Mouse (Mus musculus) activated CD4-positive, CD25-positive, alpha-beta regulatory T cell, adult 4 months (primary cell): ENCODE data around the gene Epha7. TPM values are rescaled to one million over a fixed set of nuclear protein-coding genes. Genes with fewer than 3 reads are reported as not detected.

Source experiments
- ATAC-seq: one replicate; pipeline ENCODE4 v1.8.0; 2017
- polyA plus RNA-seq, 2 experiments: library from polyadenylated mRNA; unstranded; fragments of 100-300 nt; shearing (Covaris generic); gene quantifications; one replicate each; pipeline ENCODE4 v1.2.1; 2017

Epha7 gene
- polyA plus RNA-seq, result under 1 TPM in 1 of 2 experiments, not detected in 1; 0.22 TPM

DNA sequence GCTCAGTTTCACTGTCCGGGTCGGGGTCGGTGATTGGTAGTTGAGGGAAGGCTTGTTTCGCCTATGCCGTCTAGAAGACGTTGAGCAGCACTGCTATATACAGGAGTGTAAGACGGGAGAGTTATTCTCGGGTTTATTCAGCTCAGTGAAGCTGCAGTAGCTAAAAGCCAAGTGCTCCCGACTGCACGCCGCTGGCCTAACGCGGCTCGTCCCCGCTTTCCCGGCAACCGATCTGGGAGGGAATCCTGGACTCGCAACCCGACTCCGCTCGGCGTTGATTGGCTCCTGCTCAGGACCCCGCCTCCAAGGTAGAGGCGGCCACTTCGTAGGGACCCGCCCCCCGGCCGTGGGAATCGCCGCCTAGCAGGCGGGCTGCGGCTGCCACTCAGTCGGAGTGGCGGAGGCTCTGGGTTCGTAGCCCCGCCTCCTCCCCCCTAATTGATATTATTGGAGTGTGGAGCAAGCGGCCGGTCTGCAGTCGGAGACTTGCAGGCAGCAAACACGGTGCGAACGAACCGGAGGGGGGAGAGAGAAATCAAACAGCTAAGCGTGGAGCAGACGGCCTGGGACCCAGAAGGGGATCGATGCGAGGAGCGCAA is at the start of gene Epha7:
Gene Epha7 (plus strand): TSS at position 441 of the 599 bp plus-strand sequence.
- no peak for ATAC-seq

DNA sequence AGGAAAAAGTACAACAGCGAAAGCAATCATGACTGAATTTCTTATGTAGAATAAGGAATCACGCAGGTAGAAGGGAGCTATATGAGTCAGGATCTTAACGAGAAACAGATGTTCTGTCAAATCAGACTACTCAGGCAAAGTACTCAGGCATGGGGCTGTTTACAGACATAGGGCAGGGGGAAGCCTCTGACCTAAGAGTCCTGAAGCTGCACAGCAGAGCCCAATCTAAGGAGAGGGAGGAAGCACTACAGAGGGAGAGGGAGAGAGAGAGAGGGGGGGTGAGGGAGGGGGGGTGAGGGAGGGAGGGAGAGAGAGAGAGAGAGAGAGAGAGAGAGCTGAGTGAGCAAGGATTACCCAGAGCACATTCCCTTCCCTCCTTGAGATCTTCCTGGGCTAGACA is 29.0 kb upstream of the Epha7 start:
- ATAC-seq, result no peak

DNA sequence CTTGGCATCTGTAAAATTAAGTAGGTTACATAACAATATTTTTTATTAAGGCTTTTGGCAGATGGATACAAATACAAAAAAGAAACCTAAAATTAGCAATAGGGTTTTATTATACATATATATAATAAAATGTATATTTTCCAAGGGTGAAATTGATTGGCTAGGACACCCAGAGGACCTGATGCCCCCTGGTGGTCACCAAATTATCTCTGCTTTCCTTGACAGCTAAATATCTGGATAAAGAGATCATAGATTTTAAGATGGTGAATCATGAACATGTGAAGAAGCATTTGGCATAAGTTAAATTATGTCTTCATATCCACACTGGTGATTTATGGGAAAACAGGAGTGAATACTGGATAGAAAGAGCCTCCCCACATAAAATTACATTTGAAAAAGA is 4.1 kb upstream of the Epha7 start:
- no peak for ATAC-seq

DNA sequence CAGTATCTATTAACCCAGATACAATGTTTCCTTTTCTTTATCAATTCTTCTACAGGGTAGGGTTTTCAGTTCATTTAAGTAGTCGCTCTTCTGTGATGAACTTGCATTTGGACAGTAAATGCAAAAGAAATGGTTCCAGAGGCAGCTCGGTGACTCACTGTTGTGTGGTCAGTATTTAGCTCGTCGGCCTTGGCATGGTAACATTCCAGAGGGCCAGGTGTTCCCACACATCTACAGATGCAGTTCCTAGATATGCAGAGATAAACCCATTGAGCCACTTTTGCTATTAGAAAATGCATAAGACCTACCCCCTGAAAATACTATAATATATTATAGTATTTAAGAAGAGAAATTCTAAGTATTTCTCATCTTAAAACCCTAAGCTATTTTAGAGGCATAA is 3.2 kb upstream of the Epha7 start:
- no peak for ATAC-seq

DNA sequence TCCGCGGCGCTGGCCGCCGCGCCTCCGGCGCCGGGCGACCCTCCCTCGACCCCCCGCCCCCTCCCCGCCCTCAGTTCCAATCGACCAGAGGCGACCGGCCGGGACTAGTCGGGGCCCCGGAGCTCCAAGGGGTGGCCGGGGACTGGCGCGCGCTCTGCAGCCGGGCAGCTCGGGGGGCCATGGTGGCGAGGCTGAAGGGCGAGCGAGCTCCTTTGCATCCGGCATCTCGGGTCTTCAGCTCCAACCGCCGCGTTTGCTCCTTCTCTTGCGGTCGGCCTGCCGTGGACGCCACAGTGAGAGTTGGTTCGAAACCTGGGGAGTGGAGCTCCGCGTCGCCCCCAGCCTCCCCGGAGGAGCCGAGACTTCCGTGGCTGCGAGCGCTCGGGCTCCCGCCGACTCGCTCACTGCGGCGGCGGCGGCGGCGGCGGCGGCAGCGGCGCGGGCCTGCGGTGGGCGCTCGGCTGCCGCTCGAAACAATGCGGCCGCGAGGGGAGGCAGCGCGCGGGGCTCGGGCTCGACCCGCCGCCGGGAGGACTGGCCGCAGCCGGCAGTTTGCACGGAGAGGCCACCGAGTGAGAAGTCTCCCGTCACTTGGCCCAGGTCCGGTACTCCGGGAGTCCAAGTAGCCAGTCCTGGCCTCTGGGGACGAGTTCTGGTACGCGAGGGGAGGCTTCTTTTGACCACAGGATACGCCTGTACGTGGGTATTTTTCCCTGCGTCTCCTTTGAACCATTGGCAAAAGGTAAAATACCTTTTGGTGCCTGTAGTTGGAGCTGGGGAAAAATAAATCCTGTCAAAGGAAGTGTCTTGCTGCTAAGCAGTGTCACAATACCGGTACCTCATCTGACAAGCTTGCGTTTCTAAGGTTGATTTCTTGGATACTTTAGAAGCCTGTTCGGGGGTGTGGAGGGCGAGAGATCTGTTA is 882 bp downstream of the Epha7 start:
- ATAC-seq, result no peak

DNA sequence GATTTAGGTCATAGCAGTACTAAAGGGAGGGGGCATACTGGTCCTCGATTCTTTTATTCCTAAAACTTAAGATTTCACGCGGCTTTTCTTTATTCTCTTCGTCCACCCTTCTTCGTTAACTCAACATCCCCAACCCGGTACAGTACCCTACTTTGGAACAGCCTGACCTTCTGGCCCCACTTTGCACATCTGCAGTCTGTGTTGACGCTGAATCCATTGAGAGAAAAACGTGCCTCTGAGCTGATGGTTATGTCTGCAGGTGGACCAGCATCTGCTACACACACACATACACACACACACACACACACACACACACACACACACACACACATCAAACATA is 1.5 kb downstream of the Epha7 start:
- ATAC-seq, result no peak

DNA sequence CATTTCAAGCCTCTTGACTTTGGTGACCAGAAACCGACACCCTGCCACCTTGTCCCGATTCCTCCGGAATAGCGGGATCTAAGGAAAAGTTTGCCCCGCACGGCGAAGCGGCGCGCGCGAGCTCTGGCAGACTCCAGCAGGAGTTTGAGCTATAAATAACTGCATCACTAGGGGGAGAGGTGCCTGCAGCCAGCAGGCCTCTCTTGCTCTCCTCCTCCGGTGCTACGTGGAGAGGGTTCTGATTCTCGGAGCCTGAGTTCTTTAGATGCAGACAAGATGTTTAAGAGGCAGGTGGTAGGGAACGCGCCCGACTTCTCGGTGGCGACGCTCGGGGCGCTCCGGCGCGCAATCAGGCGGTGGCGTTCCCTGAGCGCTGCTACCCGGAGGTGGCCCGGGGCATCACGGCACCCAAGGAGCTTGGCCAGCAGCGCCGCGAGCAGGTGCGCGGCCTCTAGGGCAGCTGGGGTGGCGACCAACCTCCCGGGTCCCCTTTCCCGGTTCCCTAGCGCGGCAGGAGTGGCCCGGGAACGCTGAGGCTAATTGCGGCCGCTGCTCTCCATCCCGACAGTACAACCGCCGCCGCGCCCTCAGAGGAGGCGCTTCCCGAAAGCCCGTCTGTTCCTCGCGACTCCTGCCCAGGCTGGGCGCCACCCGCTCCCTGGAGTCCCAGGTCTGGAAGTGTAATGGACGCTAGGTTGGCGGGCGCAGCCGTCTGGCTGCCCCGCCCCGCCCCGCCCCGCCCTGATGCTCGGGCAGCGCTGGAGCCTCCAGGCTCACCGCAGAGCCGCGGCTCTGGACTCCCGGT is 2.1 kb downstream of the Epha7 start:
- no peak for ATAC-seq

DNA sequence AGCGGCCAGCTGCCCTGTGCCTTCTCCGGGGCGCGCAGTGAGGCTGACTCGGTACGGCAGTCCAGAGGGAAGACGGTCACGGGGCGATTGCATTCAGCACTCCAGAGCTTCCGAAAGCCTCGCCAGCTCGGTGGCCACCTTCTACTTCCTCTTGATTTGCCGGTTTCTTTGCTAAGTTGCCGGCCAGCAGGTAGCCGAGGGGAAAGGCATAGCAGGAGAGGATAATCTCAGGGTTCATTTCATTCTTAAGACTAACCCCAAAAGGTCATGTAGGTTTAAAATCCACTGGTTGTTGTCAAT is 2.6 kb downstream of the Epha7 start:
- no peak for ATAC-seq

DNA sequence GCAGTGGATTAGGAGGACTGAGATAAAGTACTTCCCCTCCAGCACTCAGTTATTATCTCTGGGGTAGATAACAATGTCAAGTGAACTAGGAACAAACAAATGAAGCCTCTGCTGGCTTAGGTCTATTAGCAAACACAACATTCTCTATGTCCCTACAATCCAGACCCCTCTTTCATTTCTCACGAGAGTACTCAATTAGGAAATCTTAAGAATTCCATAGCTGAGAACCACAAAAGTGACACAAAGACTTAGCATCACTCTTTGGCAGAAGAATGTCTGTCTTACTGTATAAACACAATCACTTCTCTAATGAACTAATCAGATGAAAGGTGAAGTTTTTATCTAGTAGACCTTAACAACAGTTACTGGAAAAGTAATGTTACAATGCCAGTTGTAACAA is 10.7 kb downstream of the Epha7 start:
- ATAC-seq, result no peak

DNA sequence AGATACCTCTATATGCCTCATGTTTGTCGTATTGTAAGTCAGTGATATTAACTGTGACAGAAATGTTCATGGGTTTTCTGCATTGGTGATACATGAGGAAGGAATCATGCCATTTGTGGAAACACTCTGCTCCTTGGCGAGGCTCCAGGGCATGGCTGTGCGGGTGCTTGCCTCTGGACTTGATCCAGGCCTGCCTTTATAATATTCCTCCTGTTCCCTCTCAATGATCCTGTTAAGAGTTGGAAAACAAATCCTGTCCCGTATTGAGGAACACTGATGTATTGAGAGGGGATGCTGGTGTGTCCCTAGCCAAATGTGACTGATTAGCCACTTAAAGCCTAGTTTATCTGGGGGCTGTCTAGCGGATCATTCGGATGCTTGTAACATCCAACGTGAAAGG is 11.7 kb downstream of the Epha7 start:
- no peak for ATAC-seq

DNA sequence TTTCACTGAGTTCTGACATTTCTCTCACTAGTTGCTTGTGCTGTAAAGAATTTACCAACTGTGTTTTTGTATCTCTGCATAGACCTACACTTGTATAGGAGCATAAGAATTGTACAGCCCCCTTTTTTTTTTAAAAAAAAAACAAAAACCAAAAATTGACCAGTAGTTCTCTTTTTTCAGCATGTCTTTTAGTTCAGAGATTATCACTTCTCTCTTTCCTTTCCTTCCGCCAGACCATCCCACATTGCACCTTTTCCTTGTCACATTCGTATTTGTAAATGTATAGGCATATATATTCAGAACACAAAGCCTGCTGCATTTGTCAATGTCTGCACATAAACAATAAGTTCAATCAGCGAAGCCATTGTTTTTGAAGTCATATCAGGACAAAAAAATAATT is 24.7 kb downstream of the Epha7 start:
- no peak for ATAC-seq

DNA sequence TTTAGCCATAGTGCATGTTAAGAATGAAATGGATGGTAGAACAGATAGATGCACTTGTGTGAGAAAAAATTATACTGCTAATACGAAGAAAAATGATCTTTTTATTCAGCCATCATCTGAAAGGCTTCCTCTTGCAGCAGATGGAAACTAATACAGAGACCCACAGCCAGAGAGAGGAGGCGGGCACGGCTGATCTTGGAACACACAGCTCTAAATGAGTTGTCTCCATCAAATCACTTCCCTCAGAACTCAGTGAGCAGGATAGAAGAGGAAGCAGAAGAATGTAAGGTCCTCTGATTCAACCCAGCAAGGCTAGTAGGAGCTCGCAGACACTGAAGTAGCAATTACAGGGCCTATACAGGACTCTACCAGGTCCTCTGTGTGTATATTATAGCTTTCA is 33.4 kb downstream of the Epha7 start:
- no peak for ATAC-seq

DNA sequence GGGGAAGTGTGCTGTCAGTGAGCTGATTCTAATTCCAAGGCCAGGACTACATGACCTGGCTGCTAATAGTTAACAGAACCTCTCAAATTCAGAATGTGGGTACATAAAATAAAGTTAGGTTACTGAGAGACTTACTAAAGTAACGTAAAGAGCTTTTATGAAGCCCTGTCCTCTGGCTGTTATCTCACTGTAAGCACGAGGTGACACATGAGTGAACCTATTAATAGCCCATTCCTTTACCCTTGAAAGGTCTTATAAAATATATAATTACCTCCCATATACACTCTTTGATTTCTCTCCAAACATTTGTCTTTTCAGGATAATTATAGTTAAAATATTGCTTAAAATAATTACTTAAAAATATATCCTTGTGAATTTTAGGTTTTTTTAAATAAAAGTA is 37.5 kb downstream of the Epha7 start:
- ATAC-seq, result no peak

DNA sequence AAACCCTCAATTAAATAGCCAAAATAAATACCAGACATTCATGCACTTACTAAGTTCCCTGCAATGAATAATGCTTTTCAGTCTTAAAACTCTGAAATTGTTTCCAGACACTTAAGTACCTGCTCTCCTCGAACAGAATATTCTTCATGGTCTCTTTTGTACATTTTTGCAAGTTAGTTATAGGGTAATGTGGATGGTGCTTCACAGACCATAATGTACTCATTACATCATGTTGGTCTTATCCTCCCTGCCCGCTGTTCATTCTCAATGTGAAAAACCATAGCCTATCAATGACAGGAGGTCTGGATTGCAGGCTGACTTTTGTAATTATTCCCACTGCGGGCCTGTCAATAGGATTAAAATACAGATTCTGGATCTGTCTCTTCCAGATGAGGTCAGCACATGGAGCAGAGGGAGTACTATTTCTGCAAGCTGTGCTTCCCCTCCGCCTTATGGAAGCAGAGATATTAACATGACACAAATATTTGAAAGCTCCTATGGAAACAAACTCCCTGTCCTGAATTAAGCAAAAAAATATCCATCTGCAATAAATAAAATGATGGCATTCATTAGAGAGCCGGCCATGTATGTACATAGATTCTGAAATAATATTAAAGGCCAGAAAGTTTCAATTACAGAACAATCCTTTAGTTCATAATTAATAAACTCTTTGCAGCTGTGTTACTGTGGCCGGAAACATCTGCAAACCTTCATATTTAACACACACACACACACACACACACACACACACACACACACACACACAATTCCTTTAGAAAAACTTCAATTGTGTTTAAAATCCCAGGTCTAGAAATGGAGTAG is 50.1 kb downstream of the Epha7 start:
- no peak for ATAC-seq

DNA sequence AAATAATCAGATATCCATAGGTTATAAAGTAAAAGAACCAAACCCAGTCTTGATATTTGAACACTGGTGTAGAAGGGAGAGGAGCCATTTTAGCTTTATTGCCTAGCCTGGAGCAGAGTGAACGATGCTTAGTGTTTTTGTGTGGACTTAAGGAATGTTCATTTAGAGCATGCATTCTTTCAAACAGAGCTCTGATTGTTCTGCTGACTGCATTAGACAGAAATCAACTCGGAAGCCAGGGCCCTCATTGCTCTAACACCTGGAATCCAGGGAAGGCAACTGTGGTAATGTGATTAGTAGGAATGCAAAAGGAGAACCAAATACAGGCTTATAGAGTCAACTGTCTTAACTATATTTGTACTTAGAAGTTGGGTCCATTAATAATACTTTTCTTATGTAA is 53.5 kb downstream of the Epha7 start:
- no peak for ATAC-seq

DNA sequence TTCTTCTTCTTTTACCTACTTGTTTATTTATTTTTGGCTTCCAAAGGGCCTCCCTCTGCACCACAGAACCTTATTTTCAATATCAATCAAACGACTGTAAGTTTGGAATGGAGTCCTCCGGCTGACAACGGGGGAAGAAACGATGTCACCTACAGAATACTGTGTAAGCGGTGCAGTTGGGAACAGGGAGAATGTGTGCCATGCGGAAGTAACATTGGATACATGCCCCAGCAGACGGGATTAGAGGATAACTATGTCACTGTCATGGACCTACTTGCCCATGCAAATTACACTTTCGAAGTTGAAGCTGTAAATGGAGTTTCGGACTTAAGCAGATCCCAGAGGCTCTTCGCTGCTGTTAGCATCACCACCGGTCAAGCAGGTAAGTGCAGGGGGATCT is 58.7 kb downstream of the Epha7 start:
- ATAC-seq, result no peak

DNA sequence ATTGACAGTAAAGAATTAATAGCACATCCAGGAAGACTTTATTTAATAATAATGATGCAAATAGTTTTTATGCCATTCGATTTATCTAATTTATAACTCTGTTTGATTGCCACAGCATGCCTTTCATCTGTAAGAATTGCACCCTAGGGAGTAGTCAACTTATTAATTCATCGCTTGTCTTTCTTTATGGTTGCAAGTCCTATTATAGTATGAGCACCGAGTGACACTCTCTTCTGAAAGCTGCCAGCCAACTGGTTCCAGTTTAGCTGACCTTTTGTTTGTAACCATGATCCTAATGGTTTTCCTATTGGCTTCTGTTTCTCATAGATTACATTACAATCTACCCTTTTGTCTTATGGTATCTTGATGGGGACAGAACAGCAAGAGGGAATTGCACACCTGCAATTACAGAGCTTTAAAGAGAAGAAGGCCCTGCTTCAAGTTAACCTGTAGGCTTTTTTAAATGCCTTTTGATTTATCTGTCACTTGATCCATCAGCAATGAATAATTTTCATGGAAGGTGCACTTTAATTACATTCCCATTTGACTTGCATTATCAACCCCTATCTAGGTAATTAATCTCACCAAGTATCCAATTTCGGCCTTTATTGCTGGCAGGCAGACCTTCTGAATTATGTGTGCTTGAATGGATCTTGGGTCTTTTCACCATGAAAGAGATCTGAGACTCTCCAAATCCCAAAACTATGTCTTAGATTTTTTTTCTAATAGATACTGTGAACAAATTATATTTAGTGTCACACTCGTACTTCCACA is 68.5 kb downstream of the Epha7 start:
- ATAC-seq, result no peak

DNA sequence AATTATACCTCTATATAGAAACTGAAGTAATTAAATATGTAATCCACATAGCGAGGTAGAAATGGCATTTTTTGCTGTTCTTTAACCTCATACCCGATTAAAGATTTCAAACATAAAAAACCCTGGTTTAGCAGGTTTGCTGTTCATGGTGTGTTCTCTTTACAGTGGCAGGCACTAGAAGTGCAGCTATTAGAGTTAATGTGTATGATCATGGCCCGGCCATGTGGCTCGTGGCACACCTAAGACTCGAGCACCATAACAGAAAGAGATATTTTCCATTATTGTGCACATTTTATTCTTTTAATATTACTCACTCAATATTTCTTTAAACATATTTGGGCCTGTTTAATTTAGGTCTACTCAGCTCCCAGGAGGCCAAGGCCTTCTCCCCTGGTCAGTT is 76.7 kb downstream of the Epha7 start:
- ATAC-seq, result no peak

DNA sequence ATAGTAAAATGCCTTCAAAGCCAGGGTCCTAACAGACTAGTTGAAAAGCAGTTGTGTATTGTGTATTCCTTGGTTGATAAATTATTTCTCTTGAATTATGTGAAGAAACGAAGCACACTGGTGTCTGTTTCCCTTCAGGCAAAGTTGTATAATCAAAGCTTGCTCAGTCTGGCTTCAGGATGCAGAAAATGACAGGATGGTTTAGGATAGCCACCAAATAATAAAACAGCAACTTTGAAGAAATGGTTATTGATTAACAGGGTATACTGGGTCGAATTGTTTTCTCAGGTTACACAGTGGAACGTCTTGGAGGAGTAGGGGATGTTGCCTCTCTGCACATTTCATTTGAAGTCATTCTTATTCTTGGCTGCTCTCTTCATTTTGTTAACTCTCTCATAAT is 77.2 kb downstream of the Epha7 start:
- no peak for ATAC-seq

DNA sequence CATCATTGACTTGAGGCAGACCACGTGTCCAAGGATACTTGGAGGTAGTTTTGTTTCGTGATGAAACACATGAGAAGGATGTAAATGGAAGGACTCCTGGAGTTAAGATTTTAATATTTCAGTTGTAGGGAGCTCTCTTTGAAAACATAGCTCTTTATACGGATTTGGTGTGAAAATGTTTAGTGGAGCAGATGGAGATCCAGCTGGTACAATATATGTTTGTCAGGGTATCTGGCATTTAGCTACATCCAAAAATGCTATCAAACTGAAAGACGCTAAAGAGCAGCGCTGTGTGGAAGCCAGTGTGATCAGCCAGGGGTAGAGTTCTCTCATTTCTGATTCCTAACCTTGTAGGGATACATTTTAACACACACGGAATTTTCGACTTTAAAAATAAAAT is 82.5 kb downstream of the Epha7 start:
- ATAC-seq, result no peak

DNA sequence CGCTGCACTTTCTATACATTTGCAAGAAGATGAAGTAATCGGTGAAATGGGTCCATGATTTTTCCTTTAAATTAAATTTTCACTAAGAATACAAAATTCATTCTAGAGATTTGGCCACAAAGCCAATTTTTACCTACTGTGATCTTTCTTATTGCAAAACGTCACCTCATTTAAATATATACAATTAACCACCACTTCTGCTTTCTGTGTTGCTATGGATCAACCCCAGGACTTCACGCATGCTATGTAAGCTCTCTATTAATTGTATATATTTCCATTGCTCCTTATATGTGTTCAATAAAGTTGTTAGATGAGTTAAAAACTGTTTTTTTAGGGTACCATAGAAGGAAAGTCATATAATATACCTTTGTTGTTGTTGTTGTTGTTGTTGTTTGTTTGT is 86.4 kb downstream of the Epha7 start:
- ATAC-seq, result no peak

DNA sequence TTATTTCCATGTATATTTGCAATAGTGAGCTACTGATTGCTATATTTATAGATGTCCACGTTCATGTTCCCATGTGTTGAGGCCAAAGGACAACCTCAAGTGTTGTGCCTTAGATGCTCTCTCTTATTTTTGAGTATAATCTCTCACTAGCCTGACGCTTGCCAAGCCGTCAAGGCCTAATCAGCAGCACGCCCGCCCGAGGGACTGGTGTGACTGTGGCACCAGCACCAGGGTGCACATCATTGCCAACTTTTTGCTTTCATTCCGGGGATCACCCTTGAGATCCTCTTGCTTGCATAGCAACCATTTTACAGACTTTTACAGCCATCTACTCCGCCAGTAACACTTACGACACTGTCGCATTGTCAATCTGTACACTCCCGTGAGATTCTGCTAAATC is 86.9 kb downstream of the Epha7 start:
- ATAC-seq, result no peak
